ENCODE assay signal across 7 mouse cellular contexts in genomic region chr14:118136744-118137452, GRCm38 (mm10). TPM values are rescaled to one million over a fixed set of nuclear protein-coding genes. Genes with fewer than 3 reads are reported as not detected.
DNase-seq lines count a peak whose midpoint lies in the region; ATAC-seq lines count a peak whose summit lies in the region.

Gene Gpr180 (plus strand): TSS chr14:118137158.

- no peaks in the 10 kb centered on the region for H3K27me3 ChIP-seq in embryonic facial prominence, embryonic 12.5 days
- no peaks in the 10 kb centered on the region for H3K27me3 ChIP-seq in limb, embryonic 11.5 days (ENCODE audit: control insufficient read depth, insufficient read depth, low read length)
- H3K27me3 ChIP-seq in midbrain, embryonic 14.5 days (ENCODE audit: control insufficient read depth, insufficient read depth, low read length), result no peaks in the 10 kb centered on the region

- peak within 1 kb of the TSS; percentile 80 for H3K4me3 ChIP-seq in embryonic facial prominence, embryonic 12.5 days
- peak within 1 kb of the TSS; percentile 77 for H3K4me3 ChIP-seq in limb, embryonic 11.5 days (ENCODE audit: low read depth, low read length)
- H3K4me3 ChIP-seq in midbrain, embryonic 14.5 days (replicated peaks; ENCODE audit: low read depth, low read length), result peak within 1 kb of the TSS; percentile 82

- DNase-seq in adrenal gland, postnatal 25 days, result peak; percentile 98
- peak; percentile 100 for DNase-seq in heart, adult 11 months
- peak; percentile 94 for DNase-seq in kidney, adult 18-20 months
- DNase-seq in limb, embryonic 11.5 days (ENCODE audit: low spot score), result peak; percentile 99
- peak; percentile 99 for DNase-seq in midbrain, embryonic 14.5 days
- DNase-seq in spleen, adult 18-20 months, result peak; percentile 85 to 94

- H3K36me3 ChIP-seq in embryonic facial prominence, embryonic 12.5 days, result peaks cover 28% of the 10 kb centered on the region
- H3K36me3 ChIP-seq in limb, embryonic 11.5 days (ENCODE audit: control insufficient read depth, insufficient read depth, low read length), result peaks cover 9% of the 10 kb centered on the region; the same call in 1 of the 2 replicates
- H3K36me3 ChIP-seq in midbrain, embryonic 14.5 days (ENCODE audit: control insufficient read depth, insufficient read depth, low read length), result peaks cover 19% of the 10 kb centered on the region

- under 1% methylated on average over 76 of the region's 77 CpGs for WGBS in embryonic facial prominence, embryonic 12.5 days
- under 1% methylated on average over 63 of the region's 77 CpGs for WGBS in limb, embryonic 11.5 days
- WGBS in midbrain, embryonic 14.5 days, result under 1% methylated on average over 77 of the region's 77 CpGs

- peak within 1 kb of the TSS; percentile 89 for H3K9ac ChIP-seq in embryonic facial prominence, embryonic 12.5 days
- peak within 1 kb of the TSS; percentile 82 for H3K9ac ChIP-seq in limb, embryonic 11.5 days (ENCODE audit: low read length)
- H3K9ac ChIP-seq in midbrain, embryonic 14.5 days (replicated peaks; ENCODE audit: low read length), result peak within 1 kb of the TSS; percentile 87

- peak within 1 kb of the TSS; percentile 63 for H3K27ac ChIP-seq in embryonic facial prominence, embryonic 12.5 days
- H3K27ac ChIP-seq in limb, embryonic 11.5 days (replicated peaks; ENCODE audit: low read depth, low read length), result no peak within 1 kb of the TSS
- peak within 1 kb of the TSS; percentile 74 for H3K27ac ChIP-seq in midbrain, embryonic 14.5 days (replicated peaks; ENCODE audit: low read depth, low read length)

- peaks cover 13% of the 10 kb centered on the region; the same call in 1 of the 2 replicates for H3K4me1 ChIP-seq in embryonic facial prominence, embryonic 12.5 days
- no peaks in the 10 kb centered on the region for H3K4me1 ChIP-seq in limb, embryonic 11.5 days (ENCODE audit: control insufficient read depth, insufficient read depth, low read length)
- H3K4me1 ChIP-seq in midbrain, embryonic 14.5 days (ENCODE audit: control insufficient read depth, insufficient read depth, low read length), result peaks cover 15% of the 10 kb centered on the region

- peak within 1 kb of the TSS; percentile 71 for H3K4me2 ChIP-seq in embryonic facial prominence, embryonic 12.5 days (replicated peaks)
- peak within 1 kb of the TSS; percentile 68 for H3K4me2 ChIP-seq in limb, embryonic 11.5 days (ENCODE audit: low read depth, severe bottlenecking)
- peak within 1 kb of the TSS; percentile 92 for H3K4me2 ChIP-seq in midbrain, embryonic 14.5 days (ENCODE audit: low read length)

- ATAC-seq in embryonic facial prominence, embryonic 12.5 days (ENCODE audit: insufficient number of reproducible peaks, insufficient read depth, low FRiP score, low TSS enrichment), result peak; percentile 98
- peak; percentile 97 for ATAC-seq in limb, embryonic 11.5 days (ENCODE audit: insufficient number of reproducible peaks, low FRiP score, low TSS enrichment, low read depth)
- peak; percentile 96 for ATAC-seq in midbrain, embryonic 14.5 days (ENCODE audit: low FRiP score, low TSS enrichment)

- no peaks in the 10 kb centered on the region for H3K9me3 ChIP-seq in embryonic facial prominence, embryonic 12.5 days
- H3K9me3 ChIP-seq in limb, embryonic 11.5 days (ENCODE audit: control insufficient read depth, low read length), result no peaks in the 10 kb centered on the region
- no peaks in the 10 kb centered on the region for H3K9me3 ChIP-seq in midbrain, embryonic 14.5 days (ENCODE audit: control insufficient read depth, low read length)

RNA-seq across cellular contexts. Expression of gene Gpr180, which starts in this region (rescaled TPM):
- total RNA-seq in adrenal gland, postnatal 25 days (2021), result 25.0 and 29.5 TPM in 2 replicates
- 53.4 and 57.0 TPM in 2 replicates for polyA plus RNA-seq in embryonic facial prominence, embryonic 12.5 days (2016; fragmentation: Nextera tagmentation; extraction: Ambion mirVana)
- 50.0 and 53.3 TPM in 2 replicates for polyA plus RNA-seq in limb, embryonic 11.5 days (2014; fragmentation: Nextera tagmentation; extraction: Ambion mirVana)
- 33.4 and 38.8 TPM in 2 replicates for polyA plus RNA-seq in midbrain, embryonic 14.5 days (2014; fragmentation: Nextera tagmentation; extraction: Ambion mirVana)
